Mouse (Mus musculus) heart, postnatal 0 days (tissue): ENCODE results near the gene Rabep2.

ENCODE experiments used
- CTCF ChIP-seq: IDR thresholded peaks from 2 replicates; pipeline ENCODE4 v1.5.1; 2016; ENCODE audit warnings: antibody characterized with exemption, control low read depth, low read depth
- EP300 ChIP-seq: IDR thresholded peaks from 2 replicates; pipeline ENCODE4 v1.6.1; 2016; ENCODE audit warnings: antibody characterized with exemption, low read depth

DNA sequence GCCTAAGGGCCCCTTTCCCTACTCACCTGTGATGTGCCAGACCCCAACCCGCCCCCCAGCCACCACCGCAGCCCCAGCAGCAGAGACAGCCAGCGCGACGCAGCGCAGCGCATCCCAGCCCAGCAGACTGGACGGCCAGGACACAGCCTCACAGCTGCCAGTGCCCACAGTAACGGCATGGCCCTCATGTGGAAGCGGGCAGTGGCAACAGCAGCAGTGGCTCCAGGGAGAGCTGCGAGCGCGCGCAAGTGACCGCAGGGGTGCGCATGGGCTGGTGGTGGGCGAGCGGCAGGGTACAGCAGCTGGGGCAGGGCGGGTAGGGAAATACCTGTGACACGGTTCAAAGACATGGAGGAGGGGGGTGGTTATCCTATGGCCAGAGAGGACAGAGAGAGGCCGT is 17.7 kb downstream of the Rabep2 start:
- TF ChIP-seq CTCF (no peak), EP300 (no peak)
